Mouse (Mus musculus): ENCODE results near the gene Hbq1a. TPM values are rescaled to one million over a fixed set of nuclear protein-coding genes. Genes with fewer than 3 reads are reported as not detected.
"Not testable (repeated sequence)": the region's sequence is repeated elsewhere in the genome, so short reads cannot be mapped to it uniquely, and the experiment has no call there.

The Hbq1a gene
- total RNA-seq, 1 experiment from 2014 or later: not detected

- ATAC-seq (replicated peaks in 1 of 2; ENCODE audit: insufficient read depth in 1 of 2, low FRiP score in 2 of 2, low TSS enrichment in 1 of 2, low read depth in 1 of 2, poor library complexity in 2 of 2, severe bottlenecking in 2 of 2): no peak
These were observed 19.2 kb upstream of the Hbq1a start for GRCm38 (mm10) chr11:32280646-32281045.

DNA sequence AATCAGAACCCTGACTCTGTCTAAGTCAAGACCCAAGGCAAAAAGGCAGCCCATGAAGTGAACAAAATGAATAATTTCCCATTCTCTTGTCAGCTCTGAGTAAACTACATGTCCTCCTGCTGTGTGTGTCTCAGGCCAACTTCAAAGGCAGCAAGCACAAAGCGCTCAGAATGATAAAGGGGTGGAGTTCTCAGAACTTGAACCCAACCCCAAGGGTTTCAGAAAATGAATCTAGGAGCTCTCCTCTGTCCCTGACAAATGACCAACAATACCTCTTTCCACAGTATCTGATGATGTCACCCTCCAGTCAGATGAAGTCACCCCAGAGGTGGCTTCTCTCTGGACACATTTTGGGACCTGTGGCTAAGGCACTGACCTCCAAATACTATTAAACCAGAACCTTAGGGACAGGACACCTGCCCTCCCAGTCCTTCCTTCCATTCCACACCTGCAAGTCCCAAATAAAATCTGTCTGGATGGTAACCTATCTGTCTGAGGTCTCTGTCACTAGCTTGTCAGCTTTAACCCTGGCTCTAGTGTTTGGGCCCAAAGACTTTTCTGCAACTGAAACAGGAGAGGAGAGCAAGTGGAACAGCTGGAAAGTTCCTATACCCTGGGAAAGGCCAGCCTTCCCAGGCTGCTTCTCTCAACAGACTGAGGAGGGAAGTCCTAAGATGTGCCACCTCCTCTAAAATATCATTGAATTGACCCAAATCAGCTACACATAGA, 18.3 kb upstream of the Hbq1a start:
- no peak for ATAC-seq (replicated peaks in 1 of 2; ENCODE audit: insufficient read depth in 1 of 2, low FRiP score in 2 of 2, low TSS enrichment in 1 of 2, low read depth in 1 of 2, poor library complexity in 2 of 2, severe bottlenecking in 2 of 2)

GRCm38 (mm10) chr11:32283091-32283777, 16.6 kb upstream of the Hbq1a start, which contains the start of gene Hba-a1:
Gene Hba-a1, plus strand, starts transcription at chr11:32283511.
- ATAC-seq (replicated peaks in 1 of 2; ENCODE audit: insufficient read depth in 1 of 2, low FRiP score in 2 of 2, low TSS enrichment in 1 of 2, low read depth in 1 of 2, poor library complexity in 2 of 2, severe bottlenecking in 2 of 2): peak; percentile 23 to 40; a peak in 2 of 4 replicates

DNA sequence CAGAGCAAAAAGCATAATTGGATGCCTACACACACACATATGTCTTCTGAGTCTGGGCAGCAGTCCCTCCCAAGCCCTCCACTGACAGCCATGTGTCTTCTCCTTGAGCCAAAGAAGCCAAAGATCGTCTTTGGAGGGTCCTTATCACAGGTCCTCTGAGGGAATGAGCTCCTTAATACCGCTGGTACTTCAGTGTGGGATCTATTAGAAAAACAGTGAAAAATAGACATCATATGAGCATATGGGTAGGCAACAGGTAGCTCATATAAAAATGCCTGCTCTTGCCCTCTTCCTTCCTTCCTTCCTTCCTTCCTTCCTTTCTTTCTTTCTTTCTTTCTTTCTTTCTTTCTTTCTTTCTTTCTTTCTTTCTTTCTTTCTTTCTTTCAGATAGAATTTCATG, 15.3 kb upstream of the Hbq1a start:
- ATAC-seq (replicated peaks in 1 of 2; ENCODE audit: insufficient read depth in 1 of 2, low FRiP score in 2 of 2, low TSS enrichment in 1 of 2, low read depth in 1 of 2, poor library complexity in 2 of 2, severe bottlenecking in 2 of 2): not testable (repeated sequence)

DNA sequence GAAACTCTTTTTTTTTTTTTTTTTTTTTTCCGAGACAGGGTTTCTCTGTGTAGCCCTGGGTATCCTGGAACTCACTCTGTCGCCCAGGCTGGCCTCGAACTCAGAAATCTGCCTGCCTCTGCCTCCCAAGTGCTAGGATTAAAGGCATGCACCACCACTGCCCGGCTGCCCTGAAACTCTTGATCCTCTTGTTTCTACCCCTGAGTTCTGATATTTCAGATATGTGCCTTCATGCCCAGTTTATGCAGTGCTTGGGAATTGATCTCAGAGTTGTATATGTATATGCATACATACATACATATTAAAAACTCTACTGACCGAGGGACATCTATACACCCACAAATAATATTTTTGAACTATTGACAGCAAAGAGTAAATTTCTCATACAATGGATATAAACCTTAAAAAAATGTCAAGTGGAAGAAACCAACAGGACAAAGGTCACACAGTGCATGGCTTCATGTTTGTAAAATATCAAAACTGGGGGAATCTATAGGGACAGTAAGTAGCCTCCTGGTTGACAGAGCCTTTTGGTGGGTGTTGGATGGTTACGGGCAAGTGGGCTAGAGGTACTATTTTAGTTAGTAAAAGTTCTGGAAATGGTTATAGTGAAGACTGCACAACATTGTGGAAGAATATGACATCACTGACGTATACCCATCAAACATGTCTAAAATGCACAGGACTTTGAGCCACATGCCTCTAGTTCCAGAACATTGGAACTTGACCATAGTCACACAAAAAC, 14.7 kb upstream of the Hbq1a start:
- ATAC-seq (replicated peaks in 1 of 2; ENCODE audit: insufficient read depth in 1 of 2, low FRiP score in 2 of 2, low TSS enrichment in 1 of 2, low read depth in 1 of 2, poor library complexity in 2 of 2, severe bottlenecking in 2 of 2): no peak

- not testable (repeated sequence) for ATAC-seq (replicated peaks in 1 of 2; ENCODE audit: insufficient read depth in 1 of 2, low FRiP score in 2 of 2, low TSS enrichment in 1 of 2, low read depth in 1 of 2, poor library complexity in 2 of 2, severe bottlenecking in 2 of 2)
These were observed 14.0 kb upstream of the Hbq1a start for GRCm38 (mm10) chr11:32285887-32286286.

- peak; percentile 72 to 78 for ATAC-seq (replicated peaks in 1 of 2; ENCODE audit: insufficient read depth in 1 of 2, low FRiP score in 2 of 2, low TSS enrichment in 1 of 2, low read depth in 1 of 2, poor library complexity in 2 of 2, severe bottlenecking in 2 of 2)
These were observed 13.0 kb upstream of the Hbq1a start, which contains the start of gene Hbq1b for GRCm38 (mm10) chr11:32286695-32287492. Gene Hbq1b, plus strand, starts transcription at chr11:32286965.

DNA sequence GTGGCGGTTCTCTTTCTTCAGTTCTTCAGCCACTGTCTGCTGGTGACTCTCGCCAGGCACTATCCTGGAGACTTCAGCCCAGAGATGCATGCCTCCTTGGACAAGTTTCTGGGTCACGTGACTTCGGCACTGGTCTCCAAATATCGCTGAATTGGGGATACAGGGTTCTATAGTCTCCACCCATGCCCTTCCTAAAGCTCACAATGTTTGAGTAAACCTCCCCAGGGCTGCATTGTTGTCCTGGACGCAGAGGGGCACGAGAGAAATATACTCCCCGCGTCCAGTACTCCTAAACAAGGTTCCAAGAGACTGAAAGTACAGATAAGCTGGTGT, 12.4 kb upstream of the Hbq1a start:
- no peak for ATAC-seq (replicated peaks in 1 of 2; ENCODE audit: insufficient read depth in 1 of 2, low FRiP score in 2 of 2, low TSS enrichment in 1 of 2, low read depth in 1 of 2, poor library complexity in 2 of 2, severe bottlenecking in 2 of 2)

- ATAC-seq (replicated peaks in 1 of 2; ENCODE audit: insufficient read depth in 1 of 2, low FRiP score in 2 of 2, low TSS enrichment in 1 of 2, low read depth in 1 of 2, poor library complexity in 2 of 2, severe bottlenecking in 2 of 2): not testable (repeated sequence)
These were observed 7.0 kb upstream of the Hbq1a start for GRCm38 (mm10) chr11:32292819-32293218.

DNA sequence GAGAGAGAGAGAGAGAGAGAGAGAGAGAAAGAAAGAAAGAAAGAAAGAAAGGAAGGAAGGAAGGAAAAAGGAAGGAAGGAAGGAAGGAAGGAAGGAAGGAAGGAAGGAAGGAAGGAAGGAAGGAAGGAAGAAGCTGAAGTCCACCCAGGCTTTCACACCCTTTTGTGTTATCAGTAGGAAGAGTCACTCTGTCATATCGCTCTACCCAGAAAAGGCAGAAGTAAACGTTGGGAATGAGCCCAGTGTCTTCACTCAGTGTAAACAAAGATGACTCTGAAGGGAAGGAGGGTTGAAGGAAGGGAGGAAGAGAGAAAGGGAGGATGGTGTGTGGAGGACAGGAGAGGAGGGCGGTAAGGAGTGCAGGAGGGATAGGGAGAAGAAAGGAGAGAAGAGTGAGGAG, 6.4 kb upstream of the Hbq1a start:
- not testable (repeated sequence) for ATAC-seq (replicated peaks in 1 of 2; ENCODE audit: insufficient read depth in 1 of 2, low FRiP score in 2 of 2, low TSS enrichment in 1 of 2, low read depth in 1 of 2, poor library complexity in 2 of 2, severe bottlenecking in 2 of 2)

GRCm38 (mm10) chr11:32296203-32296602, 3.7 kb upstream of the Hbq1a start, which contains the start of gene Hba-a2:
Gene Hba-a2, plus strand, starts transcription at chr11:32296489.
- ATAC-seq (replicated peaks in 1 of 2; ENCODE audit: insufficient read depth in 1 of 2, low FRiP score in 2 of 2, low TSS enrichment in 1 of 2, low read depth in 1 of 2, poor library complexity in 2 of 2, severe bottlenecking in 2 of 2): peak; percentile 25 to 29; a peak in 2 of 4 replicates

DNA sequence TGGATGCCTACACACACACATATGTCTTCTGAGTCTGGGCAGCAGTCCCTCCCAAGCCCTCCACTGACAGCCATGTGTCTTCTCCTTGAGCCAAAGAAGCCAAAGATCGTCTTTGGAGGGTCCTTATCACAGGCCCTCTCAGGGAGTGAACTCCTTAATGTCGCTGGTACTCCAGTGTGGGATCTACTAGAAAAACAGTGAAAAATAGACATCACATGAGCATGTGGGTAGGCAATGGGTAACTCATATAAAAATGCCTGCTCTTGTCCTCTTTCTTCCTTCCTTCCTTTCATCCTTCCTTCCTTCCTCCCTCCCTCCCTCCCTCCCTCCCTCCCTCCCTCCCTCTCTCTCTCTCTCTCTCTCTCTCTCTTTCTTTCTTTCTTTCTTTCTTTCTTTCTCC, 2.5 kb upstream of the Hbq1a start:
- not testable (repeated sequence) for ATAC-seq (replicated peaks in 1 of 2; ENCODE audit: insufficient read depth in 1 of 2, low FRiP score in 2 of 2, low TSS enrichment in 1 of 2, low read depth in 1 of 2, poor library complexity in 2 of 2, severe bottlenecking in 2 of 2)

GRCm38 (mm10) chr11:32297866-32298531, 1.9 kb upstream of the Hbq1a start:
- ATAC-seq (replicated peaks in 1 of 2; ENCODE audit: insufficient read depth in 1 of 2, low FRiP score in 2 of 2, low TSS enrichment in 1 of 2, low read depth in 1 of 2, poor library complexity in 2 of 2, severe bottlenecking in 2 of 2): no peak

DNA sequence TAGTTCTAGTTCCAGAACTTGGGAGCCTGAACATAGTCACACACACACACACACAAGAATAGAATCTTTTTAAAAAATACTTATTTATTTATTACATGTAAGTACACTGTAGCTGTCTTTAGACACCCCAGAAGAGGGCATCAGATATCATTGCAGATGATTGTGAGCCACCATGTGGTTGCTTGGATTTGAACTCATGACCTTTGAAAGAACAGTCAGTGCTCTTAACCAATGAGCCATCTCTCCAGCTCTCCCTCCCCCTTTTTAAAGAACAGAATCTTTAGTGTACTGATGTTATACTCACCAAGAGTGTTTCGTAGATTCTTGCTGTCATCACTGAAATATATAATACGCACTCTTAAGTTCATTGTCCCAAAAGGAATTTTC, 1.3 kb upstream of the Hbq1a start:
- ATAC-seq (replicated peaks in 1 of 2; ENCODE audit: insufficient read depth in 1 of 2, low FRiP score in 2 of 2, low TSS enrichment in 1 of 2, low read depth in 1 of 2, poor library complexity in 2 of 2, severe bottlenecking in 2 of 2): no peak

- ATAC-seq (replicated peaks in 1 of 2; ENCODE audit: insufficient read depth in 1 of 2, low FRiP score in 2 of 2, low TSS enrichment in 1 of 2, low read depth in 1 of 2, poor library complexity in 2 of 2, severe bottlenecking in 2 of 2): peak; percentile 20 to 23
These were observed 704 bp downstream of the Hbq1a start for GRCm38 (mm10) chr11:32300279-32301267.

DNA sequence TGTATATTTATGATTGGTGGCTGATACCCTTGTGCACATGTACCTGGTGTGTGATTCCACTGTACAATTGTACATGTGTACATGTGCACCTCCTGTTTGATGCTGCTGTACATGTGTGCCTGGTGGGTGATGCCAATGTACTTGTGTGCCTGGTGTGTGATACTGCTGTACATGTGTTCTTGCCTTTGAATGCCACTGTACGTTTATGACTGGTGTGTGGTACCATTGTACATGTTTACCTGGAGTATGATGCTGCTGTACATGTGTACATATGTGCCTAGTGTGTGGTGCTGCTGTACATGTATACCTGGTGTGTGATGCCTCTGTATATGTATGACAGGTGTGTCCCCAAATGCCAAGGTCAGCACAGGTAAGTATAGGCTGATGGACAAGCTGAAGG, 1.6 kb downstream of the Hbq1a start:
- no peak for ATAC-seq (replicated peaks in 1 of 2; ENCODE audit: insufficient read depth in 1 of 2, low FRiP score in 2 of 2, low TSS enrichment in 1 of 2, low read depth in 1 of 2, poor library complexity in 2 of 2, severe bottlenecking in 2 of 2)
